Mouse (Mus musculus) forebrain, embryonic 11.5 days (tissue): ENCODE data around the gene Rcn1. TPM values are rescaled to one million over a fixed set of nuclear protein-coding genes. Genes with fewer than 3 reads are reported as not detected.
A peak's percentile ranks its signal among the peaks of the same experiment; 100 is the strongest.

ENCODE experiments used
- ATAC-seq: fragments of 200-750 bp; cut with Nextera tagmentation; replicated peaks from 2 replicates; pipeline ENCODE4 v1.8.0; 2017; ENCODE audit warnings: moderate TSS enrichment; ENCODE audit not compliant: low FRiP score
- DNase-seq: peaks from one replicate; pipeline ENCODE4 v3.0.0-alpha.2; 2017; ENCODE audit warnings: low spot score
- H3K27ac ChIP-seq: fragments of 300-500 bp; sonication (generic); 2 replicates; pipeline ENCODE4 v1.5.1; 2014; ENCODE audit warnings: low read depth, low read length
- H3K27me3 ChIP-seq: fragments of 300-500 bp; sonication (generic); 2 replicates; pipeline ENCODE4 v1.6.1; 2014; ENCODE audit warnings: mild to moderate bottlenecking, low read length, mixed read lengths; ENCODE audit not compliant: control insufficient read depth, insufficient read depth
- H3K36me3 ChIP-seq: fragments of 300-500 bp; sonication (generic); 2 replicates; pipeline ENCODE4 v1.6.1; 2014; ENCODE audit warnings: mild to moderate bottlenecking, low read length, moderate library complexity, mixed read lengths; ENCODE audit not compliant: control insufficient read depth, insufficient read depth
- H3K4me1 ChIP-seq: fragments of 300-500 bp; sonication (generic); replicated peaks from 2 replicates; pipeline ENCODE4 v1.6.1; 2014; ENCODE audit warnings: low read length, mixed read lengths; ENCODE audit not compliant: control insufficient read depth, insufficient read depth
- H3K4me2 ChIP-seq: fragments of 300-500 bp; sonication (generic); 2 replicates; pipeline ENCODE4 v1.6.1; 2014; ENCODE audit warnings: low read depth, mild to moderate bottlenecking, low read length, moderate library complexity, mixed read lengths; ENCODE audit not compliant: severe bottlenecking
- H3K4me3 ChIP-seq: fragments of 300-500 bp; sonication (generic); 2 replicates; pipeline ENCODE4 v1.5.1; 2014; ENCODE audit warnings: low read depth, low read length
- H3K9ac ChIP-seq: fragments of 300-500 bp; sonication (generic); 2 replicates; pipeline ENCODE4 v1.6.1; 2014; ENCODE audit warnings: low read length
- H3K9me3 ChIP-seq: fragments of 300-500 bp; sonication (generic); 2 replicates; pipeline ENCODE4 v1.6.1; 2016; ENCODE audit warnings: low read length, mixed read lengths; ENCODE audit not compliant: control insufficient read depth
- WGBS: fragments of 180-500 bp; shearing (Covaris S2); extraction: QIAGEN DNeasy Blood & Tissue Kit; methylation state at CpG from one replicate; pipeline ENCODE4 v1.1.7; 2014; 5-methylcytosine and 5-hydroxymethylcytosine counted together
- polyA plus RNA-seq: library from polyadenylated mRNA; unstranded; fragments of >200 nt; fragmentation: Nextera tagmentation; extraction: Ambion mirVana; gene quantifications from 2 replicates; pipeline ENCODE4 v1.2.1, GENCODE M21; 2014

Rcn1 gene
- polyA plus RNA-seq, 1 experiment from 2014 or later: 116 TPM

DNA sequence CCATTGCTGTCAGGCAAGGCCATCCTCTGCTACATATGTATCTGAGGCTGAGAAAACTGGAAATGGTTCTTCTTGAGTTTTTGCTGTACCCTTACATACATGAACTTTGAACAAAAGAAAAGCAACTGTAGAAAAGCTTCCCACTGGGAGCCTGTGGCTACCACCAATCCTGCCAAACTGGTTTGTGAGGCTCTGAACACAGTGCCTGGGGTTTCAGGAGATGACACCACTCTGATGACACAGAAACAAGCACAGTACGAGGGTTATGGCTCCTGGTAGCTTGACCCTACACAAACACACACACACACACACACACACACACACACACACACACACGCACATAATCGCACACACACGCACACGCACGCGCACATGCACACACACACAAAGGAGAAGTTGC is 23.9 kb downstream of the Rcn1 start:
- no peak overlapping the region for H3K9ac ChIP-seq
- H3K36me3 ChIP-seq: no peaks in the 10 kb centered on the region
- no peaks in the 10 kb centered on the region for H3K4me1 ChIP-seq
- no peak overlapping the region for H3K4me2 ChIP-seq
- 93% methylated on average over 7 of the region's 7 CpGs for WGBS
- no peak for DNase-seq
- H3K27me3 ChIP-seq: no peaks in the 10 kb centered on the region
- no peaks in the 10 kb centered on the region for H3K9me3 ChIP-seq
- no peak for ATAC-seq
- no peak overlapping the region for H3K27ac ChIP-seq
- H3K4me3 ChIP-seq: no peak overlapping the region

DNA sequence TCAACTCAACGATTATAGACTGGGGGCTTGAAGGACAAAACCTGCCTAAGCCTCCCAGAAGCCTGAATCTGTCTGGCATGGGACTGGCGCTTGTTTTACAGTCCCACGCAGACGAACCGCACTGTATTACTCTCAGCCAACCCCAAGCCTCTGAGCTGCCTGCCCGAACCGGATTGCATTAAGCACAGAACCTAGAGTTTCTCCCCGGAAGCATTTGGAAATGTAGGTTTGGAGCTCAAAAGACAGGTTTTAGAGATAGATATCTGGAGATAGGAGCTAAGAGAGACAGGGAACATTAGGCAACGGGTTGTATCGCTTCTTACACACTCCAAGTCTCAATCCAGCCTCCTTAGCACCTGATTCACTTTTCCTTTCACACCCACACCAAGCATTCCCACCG is 25.5 kb downstream of the Rcn1 start:
- ATAC-seq: no peak
- Histone ChIP-seq H3K27me3 (no peaks in the 10 kb centered on the region), H3K27ac (no peak overlapping the region), H3K4me2 (no peak overlapping the region), H3K4me1 (no peaks in the 10 kb centered on the region), H3K4me3 (no peak overlapping the region), H3K9me3 (no peaks in the 10 kb centered on the region), H3K9ac (no peak overlapping the region), H3K36me3 (no peaks in the 10 kb centered on the region)
- DNase-seq: no peak
- WGBS: 89% methylated on average over 11 of the region's 11 CpGs

DNA sequence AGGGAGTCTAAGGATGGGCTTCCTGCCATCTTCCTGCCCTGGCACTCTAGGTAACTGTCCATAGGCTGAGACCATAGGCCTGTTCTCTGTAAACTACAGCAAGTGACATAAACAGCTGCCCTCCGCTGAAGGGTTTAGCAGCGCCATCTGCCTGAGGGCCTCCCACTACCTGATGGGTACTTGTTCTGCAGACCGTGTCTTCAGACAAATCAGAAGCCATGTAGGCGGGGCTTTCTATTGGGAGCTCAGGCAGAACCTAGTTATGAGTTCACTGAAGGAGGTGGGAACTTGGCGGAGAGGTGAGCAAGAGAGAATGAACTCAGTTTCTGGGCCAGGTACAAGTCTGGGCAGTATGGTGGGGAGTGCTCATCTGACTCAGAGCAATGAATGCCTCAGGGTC is 26.4 kb downstream of the Rcn1 start:
- H3K4me2 ChIP-seq: no peak overlapping the region
- H3K9me3 ChIP-seq: no peaks in the 10 kb centered on the region
- WGBS: 82% methylated on average over 5 of the region's 5 CpGs
- no peak overlapping the region for H3K4me3 ChIP-seq
- no peak overlapping the region for H3K27ac ChIP-seq
- no peaks in the 10 kb centered on the region for H3K36me3 ChIP-seq
- ATAC-seq (no peak), DNase-seq (no peak)
- H3K4me1 ChIP-seq: no peaks in the 10 kb centered on the region
- no peak overlapping the region for H3K9ac ChIP-seq
- H3K27me3 ChIP-seq: no peaks in the 10 kb centered on the region

DNA sequence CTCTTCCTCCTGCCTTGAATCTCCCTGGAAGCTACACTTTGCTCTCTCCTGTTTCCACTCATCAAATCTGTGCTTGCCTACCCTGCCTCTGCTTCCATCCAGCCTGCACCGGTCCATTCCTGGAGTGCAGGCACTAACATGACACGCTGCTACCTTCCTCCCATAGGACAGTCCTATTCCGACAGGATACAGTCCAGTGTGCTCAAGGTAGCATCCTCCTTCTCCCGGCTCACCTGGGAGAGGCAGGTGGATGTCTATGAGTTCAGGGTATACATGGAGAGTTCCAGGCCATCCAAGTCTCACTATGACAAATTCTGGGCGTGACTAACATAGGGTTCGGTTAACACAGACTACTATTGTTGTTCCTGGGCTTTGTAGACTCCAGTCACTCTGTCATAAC is 27.0 kb downstream of the Rcn1 start:
- no peak for ATAC-seq
- Histone ChIP-seq H3K4me1 (no peaks in the 10 kb centered on the region), H3K27ac (no peak overlapping the region), H3K4me3 (no peak overlapping the region), H3K9ac (no peak overlapping the region), H3K27me3 (no peaks in the 10 kb centered on the region), H3K36me3 (no peaks in the 10 kb centered on the region), H3K4me2 (no peak overlapping the region), H3K9me3 (no peaks in the 10 kb centered on the region)
- no peak for DNase-seq
- 87% methylated on average over 6 of the region's 6 CpGs for WGBS

DNA sequence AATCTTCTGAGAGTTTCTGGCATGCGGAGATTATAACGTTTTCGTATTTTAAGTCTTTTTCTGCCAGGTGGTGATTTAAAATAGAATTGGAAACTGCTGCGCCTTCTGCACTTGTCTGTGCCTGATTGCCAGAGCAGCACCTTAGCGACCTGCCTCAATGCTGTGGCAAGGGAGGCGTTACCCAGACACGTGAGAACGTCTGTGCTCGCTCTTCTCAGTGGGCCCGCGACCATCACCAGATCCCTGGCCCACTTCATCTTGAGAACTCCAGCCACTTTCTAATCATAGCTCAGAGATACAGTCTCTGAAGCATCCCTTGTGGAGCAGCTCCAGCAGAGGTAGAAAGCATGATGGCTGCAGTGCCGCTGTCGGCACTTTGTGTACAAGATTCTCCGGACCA is 28.4 kb downstream of the Rcn1 start:
- Histone ChIP-seq H3K4me3 (peak overlapping the region; percentile 7; the same call in 1 of the 2 replicates), H3K27ac (no peak overlapping the region), H3K36me3 (no peaks in the 10 kb centered on the region), H3K27me3 (no peaks in the 10 kb centered on the region), H3K4me2 (peak overlapping the region; percentile 43), H3K9me3 (no peaks in the 10 kb centered on the region), H3K4me1 (no peaks in the 10 kb centered on the region), H3K9ac (no peak overlapping the region)
- 26% methylated on average over 14 of the region's 14 CpGs for WGBS
- no peak for DNase-seq
- ATAC-seq: no peak

DNA sequence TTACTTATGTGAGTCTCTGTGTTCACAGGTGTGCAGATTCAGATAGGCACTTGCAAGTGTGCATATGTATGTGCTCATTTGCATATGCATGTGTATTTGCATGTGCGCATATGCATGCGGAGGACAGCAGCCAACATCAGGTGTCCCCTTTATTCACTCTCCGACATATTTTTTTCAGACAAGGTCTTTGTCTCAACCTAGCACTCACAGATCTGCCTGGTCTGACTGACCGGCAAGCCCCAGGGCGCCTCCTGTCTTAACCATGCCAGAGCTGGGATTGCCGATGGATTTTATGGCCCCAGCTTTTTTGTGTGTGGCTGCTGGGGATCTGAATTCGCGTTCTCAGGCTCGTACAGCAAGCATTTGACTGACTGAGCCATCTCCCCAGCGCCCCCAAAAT is 28.9 kb downstream of the Rcn1 start:
- H3K27ac ChIP-seq: no peak overlapping the region
- no peak for ATAC-seq
- H3K9ac ChIP-seq: no peak overlapping the region
- H3K27me3 ChIP-seq: no peaks in the 10 kb centered on the region
- peak overlapping the region; percentile 43; the same call in 1 of the 2 replicates for H3K4me2 ChIP-seq
- 9% methylated on average over 10 of the region's 10 CpGs for WGBS
- no peaks in the 10 kb centered on the region for H3K9me3 ChIP-seq
- 0 out of 2 replicates have a peak overlapping the region, but pooled peaks have one; percentile 7 for H3K4me3 ChIP-seq
- H3K36me3 ChIP-seq: no peaks in the 10 kb centered on the region
- no peaks in the 10 kb centered on the region for H3K4me1 ChIP-seq
- DNase-seq: no peak

DNA sequence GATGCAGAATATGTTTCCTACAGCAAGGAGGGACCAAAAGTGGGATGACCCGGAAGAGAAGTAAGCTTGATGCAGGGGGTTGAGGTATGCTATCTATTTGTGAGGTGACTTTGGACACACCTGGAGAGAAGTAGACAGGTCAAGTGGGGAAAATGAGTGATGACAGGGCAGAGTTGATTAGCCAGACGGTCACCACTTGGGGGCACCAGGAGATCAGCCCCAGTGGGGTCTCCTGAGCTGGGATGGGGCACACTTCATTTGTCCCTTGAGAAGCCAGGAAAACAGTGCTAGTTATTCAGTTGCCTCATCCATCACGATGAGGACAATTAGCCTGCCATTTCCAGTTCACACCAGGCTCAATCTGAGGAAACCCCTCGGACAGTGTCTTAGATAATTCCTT is 31.5 kb downstream of the Rcn1 start:
- H3K36me3 ChIP-seq: no peaks in the 10 kb centered on the region
- H3K9ac ChIP-seq: no peak overlapping the region
- DNase-seq: no peak
- WGBS: 49% methylated on average over 4 of the region's 4 CpGs
- no peak overlapping the region for H3K4me2 ChIP-seq
- no peaks in the 10 kb centered on the region for H3K27me3 ChIP-seq
- H3K4me1 ChIP-seq: no peaks in the 10 kb centered on the region
- H3K4me3 ChIP-seq: no peak overlapping the region
- H3K27ac ChIP-seq: no peak overlapping the region
- no peaks in the 10 kb centered on the region for H3K9me3 ChIP-seq
- ATAC-seq: no peak

DNA sequence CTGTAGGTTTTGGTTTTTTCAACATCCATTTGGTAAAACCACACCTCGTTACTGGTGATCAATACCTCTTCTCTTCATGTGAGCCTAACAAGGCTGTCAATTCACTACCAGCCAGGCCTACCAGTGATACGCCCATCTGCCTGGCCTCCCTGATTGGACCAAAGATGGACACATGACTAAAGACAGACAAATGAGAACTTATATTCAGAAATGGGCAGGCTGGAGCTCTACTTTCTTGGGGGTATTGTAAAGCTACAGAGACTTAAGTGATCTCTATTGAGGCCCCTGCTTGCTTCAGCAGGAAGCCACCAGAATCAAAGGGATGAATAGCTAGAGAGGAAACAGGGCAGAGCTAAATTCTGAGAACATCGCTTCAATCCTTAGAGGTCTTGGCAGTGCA is 41.1 kb downstream of the Rcn1 start:
- H3K27ac ChIP-seq: no peak overlapping the region
- DNase-seq (no peak), ATAC-seq (no peak)
- H3K9me3 ChIP-seq: no peaks in the 10 kb centered on the region
- H3K36me3 ChIP-seq: no peaks in the 10 kb centered on the region
- no peak overlapping the region for H3K4me3 ChIP-seq
- no peaks in the 10 kb centered on the region for H3K4me1 ChIP-seq
- no peak overlapping the region for H3K9ac ChIP-seq
- H3K4me2 ChIP-seq: no peak overlapping the region
- 80% methylated on average over 3 of the region's 3 CpGs for WGBS
- H3K27me3 ChIP-seq: no peaks in the 10 kb centered on the region

DNA sequence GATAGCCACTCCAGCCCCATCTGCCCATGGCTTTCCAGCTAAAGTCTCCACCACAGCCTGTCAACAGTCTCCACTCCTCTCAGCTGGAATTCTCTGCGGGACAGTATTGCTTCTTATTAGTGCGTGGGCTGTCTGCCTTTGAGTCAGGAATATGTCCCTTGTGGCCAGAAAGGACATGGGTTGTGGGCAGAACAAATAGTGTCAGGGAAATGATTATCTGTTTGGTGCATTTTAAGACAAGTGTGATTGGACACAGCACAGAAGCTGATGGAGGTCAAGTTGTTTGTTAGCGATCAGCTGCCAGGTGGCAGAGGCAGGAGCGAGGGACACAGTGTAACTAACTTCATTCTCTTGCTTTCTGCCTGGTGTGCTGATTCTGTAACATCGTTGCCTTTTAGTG is 42.3 kb downstream of the Rcn1 start:
- DNase-seq (no peak), ATAC-seq (no peak)
- Histone ChIP-seq H3K36me3 (no peaks in the 10 kb centered on the region), H3K4me1 (no peaks in the 10 kb centered on the region), H3K4me3 (no peak overlapping the region), H3K9me3 (no peaks in the 10 kb centered on the region), H3K27ac (no peak overlapping the region), H3K9ac (no peak overlapping the region), H3K4me2 (no peak overlapping the region), H3K27me3 (no peaks in the 10 kb centered on the region)
- 82% methylated on average over 5 of the region's 5 CpGs for WGBS
